Mouse (Mus musculus): Measurements from ENCODE around the gene Ccdc172.

The Ccdc172 gene

DNA sequence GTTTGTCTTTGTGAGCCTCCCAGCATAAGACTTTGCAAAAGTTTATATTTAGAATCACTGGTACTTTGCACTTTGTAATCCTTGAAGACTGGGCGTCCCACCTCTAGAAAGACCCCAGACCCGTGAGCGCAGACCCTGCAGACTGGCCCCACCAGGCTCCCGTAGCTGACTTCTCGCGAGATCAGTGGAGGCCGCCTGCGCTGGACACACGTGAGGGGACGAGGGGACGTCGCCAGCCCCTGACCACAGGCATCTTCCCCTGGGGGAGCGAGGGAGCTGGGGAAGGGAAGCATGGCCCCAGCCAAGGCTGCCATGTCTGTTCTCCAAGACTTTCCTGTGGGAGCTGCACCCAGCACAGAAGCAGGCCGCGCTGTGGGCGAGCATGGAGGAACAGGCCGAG is at the start of gene Ccdc172:
Gene Ccdc172 (plus strand): TSS at position 176 of the 400 bp plus-strand sequence.
- DNase-seq (ENCODE audit: low read depth) = no peak

DNA sequence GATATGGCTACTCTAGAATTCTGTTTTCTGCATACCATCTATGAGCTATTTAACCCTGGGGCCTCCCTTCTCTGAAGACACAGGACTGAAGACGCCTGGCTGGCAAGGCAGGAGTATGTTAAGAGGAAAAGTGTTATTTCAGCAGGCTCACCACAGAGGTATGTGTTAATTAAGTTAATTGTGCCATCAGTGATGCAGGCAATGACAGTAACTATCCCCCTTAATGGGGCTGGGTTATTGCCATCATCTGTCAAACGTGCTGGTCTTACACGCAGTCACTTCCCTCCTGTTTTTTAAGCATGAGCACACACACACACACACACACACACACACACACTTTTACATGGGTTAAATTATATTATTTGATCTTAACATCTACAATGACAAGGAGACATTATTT is 48.0 kb upstream of the Ccdc172 start:
- no peak for DNase-seq (ENCODE audit: low read depth)

DNA sequence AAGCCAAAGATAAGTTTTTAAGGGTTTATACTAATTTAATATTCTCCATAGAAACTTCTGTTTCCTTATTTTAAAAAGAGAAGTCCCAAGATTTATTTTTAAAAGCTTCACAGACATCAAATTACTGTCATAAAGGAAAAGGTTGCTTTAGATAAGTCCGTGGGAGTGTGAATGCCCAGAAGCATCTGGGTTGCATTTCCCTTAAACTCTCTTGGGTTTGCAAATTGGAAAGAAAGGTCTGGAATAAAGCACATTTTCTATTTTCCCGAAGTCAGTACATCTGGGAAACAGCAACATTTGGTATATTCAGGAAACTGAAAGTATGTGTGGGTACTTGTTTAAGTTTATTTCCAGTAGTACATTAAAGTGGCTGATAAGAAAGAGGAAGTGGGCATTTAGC is 43.5 kb upstream of the Ccdc172 start:
- DNase-seq (ENCODE audit: low read depth) = no peak

DNA sequence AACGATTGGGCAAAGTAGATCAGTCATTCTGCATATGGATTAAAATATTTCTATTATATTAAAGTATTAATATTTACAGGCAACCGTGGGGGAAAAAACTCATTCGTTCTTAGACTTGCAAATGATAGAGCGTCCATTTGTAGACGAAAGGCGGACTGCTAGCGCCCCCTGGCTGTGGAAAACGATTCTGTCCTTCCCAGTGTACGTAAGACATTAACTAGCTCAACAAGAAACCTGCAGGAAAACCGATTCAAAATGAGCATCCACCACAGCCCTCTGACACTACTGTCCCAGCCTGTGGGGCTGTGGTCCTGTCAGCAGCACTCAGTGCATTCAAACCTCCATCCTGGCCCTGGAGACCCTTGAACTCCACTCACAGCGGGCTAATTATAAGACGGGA is 42.4 kb upstream of the Ccdc172 start:
- DNase-seq (ENCODE audit: low read depth) = peak; percentile 80

DNA sequence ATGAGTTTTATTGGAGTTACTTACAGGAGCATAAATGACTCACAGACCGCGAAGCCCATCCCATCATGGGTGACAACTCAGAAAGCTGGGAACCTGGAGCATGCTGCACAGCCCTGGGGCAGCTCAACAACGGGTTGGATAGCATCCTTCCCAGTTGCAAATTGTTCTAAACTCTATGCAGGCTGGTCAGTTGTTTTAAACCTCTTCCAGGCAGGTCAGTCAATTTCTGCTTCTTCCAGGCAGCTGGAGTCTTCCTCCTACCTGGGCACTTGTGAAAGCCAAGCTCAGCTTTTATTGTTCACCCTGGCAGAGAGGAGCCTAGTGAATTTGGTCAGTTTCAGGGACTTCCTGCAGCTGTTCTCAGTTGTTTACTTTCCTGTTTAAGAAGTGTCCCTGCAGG is 37.5 kb upstream of the Ccdc172 start:
- no peak for DNase-seq (ENCODE audit: low read depth)

DNA sequence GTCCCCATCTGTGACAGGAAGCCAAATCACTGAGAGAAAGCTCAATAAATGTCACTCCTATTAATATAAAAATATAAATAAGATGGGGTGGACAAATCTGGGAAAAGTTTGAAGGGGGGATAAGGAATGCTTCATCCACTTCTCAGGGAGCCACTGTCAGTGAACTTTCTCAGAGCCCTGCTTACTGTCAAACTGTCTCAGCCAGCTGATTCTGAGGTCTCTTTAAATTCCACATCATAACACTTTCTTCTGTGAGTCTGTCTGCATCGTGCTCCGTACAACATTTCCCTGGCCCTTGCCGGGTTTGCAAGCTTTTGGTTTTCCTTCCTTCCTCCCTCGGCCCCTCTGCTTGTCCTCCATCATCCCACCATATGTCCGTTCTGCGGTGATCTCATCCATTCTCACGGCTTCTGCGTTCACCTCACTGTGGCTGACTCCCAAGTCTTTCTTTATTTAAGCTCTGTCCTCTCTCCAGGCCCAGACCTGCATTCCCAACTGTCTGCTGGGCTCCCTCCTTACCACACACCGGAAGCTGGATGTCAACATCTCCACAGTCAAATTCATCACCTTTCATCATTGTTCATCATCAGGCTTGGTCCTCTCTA is 29.3 kb upstream of the Ccdc172 start:
- no peak for DNase-seq (ENCODE audit: low read depth)

DNA sequence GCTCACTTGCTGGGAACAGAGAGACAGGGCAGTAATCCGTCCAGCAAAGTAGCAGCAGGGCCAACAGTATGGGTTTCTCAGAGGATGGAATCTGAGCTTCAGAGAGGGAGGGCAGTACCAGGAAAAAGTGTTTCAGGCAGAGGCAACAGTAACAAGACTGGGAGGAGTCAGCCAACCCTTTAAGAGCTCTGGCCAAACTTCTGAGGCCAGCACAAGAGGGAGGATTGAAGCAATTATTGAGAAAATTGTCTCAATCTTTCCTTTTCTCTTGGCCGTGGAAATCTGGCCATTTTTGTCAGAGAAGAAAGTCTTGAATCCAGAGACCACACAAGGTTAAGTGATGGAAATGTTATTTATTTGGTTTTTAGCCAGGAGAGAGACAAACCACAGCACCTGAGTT is 25.1 kb upstream of the Ccdc172 start:
- DNase-seq (ENCODE audit: low read depth) = no peak

DNA sequence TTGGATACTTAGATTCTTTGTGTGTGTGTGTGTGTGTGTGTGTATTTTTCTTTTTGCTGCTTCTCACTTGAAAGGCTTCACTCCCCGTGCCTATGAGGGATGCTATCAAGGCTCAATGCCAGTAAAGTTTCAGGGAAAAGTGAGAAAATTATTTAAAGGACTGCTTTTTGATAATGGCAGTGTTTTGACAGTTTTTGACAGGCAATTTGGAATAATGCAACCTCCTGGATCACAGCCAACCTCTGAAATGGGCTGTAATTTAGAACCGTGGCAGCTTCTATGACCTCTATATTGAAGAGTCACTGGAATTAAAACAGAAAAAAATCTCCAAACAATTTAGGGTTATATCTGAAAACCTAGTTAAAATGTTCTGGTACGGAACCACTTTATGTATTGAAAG is 14.7 kb upstream of the Ccdc172 start:
- no peak for DNase-seq (ENCODE audit: low read depth)

DNA sequence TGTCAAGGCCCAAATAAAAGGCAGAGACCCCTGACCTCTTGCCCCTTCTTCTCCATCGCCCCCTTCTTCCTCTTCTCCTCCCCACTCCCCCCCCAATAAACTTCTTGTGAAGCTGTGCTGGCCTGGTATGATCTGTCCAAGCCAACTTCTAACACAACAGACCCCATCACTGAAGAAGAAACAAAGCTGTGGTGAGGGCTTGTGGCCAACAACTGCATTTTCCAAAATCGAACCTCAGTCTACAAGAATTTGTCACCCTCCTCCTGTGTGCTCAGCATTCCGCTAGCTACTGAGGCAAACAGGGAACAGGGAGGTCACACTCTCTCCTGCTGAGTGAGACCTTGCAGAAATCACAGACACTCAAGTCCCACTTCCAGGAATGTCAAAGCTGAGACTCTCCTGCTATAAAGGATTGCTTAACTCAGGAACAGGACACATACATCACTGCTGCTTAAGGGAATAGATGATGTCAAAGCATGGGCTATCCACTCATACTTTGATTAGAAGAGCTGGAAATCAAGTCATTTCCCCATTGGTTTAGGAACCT is 12.3 kb upstream of the Ccdc172 start:
- DNase-seq (ENCODE audit: low read depth) = no peak

DNA sequence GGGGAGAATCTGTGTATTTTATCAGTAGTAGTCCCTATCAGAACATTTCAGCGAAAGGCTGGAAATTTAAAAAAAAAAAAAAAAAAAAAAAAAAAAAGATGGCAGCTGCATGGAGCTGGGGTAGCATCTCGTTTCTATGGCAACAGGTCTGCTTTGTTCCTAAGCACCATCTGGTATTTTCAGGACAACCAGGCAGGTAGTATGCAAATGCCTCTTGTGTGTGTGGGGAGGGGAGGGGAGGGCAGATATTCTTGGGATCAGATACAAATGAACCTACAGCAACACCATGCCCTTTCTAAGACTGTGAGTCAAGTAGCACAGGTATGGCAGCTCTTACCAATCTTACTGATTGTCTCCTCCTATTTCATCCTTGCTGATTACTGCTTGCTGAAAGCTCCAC is 11.7 kb upstream of the Ccdc172 start:
- DNase-seq (ENCODE audit: low read depth) = no peak

DNA sequence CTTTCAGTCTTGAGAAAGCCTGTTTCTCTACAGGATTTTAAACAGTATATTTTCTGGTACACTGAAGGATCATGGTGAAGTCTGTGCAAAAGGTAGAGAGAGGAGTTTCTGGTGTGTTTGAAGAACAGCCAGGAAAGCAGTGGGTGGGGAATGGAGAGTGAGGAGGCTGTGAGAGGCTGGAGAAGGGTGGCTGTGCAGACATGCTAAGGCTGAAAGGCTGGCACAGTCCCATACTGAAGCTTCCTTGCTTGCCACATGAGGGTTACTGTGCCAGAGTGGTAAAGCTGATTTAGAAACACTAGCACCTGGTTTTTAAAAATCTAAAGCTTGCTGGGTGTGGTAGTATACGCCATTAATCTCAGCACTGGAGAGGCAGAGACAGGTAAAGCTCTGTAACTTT is 9.9 kb downstream of the Ccdc172 start:
- DNase-seq (ENCODE audit: low read depth) = no peak

DNA sequence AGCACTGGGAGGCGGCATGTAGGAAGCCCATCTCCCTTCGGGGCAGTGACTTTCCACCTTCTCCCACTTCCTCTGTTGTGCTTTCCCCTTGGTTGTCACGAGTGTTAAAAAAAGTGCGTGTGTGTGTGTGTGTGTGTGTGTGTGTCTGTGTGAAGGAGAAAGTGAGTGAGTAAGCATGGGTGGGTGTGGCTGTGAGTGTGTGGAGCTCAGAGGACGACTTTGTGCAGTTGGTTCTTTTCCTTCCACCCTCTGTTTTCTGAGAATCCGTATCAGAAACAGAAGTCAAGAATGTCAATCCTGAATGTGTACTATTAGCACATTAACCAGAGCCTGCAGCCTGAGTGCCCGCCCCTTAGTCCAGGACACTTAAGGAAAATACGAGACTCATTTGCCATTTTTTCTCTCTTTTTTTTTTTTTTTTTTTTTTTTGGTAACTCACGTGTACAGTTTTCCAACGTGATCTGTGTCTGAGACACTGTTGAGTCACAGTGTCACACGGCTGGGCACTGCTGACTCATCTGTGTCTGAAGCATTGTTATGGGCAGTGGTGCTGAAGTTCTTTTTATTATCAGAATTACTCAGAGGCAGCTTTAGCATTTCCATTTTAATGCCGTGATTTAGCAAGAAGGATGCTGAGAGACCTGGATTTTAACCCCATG is 12.1 kb downstream of the Ccdc172 start:
- DNase-seq (ENCODE audit: low read depth) = no peak

DNA sequence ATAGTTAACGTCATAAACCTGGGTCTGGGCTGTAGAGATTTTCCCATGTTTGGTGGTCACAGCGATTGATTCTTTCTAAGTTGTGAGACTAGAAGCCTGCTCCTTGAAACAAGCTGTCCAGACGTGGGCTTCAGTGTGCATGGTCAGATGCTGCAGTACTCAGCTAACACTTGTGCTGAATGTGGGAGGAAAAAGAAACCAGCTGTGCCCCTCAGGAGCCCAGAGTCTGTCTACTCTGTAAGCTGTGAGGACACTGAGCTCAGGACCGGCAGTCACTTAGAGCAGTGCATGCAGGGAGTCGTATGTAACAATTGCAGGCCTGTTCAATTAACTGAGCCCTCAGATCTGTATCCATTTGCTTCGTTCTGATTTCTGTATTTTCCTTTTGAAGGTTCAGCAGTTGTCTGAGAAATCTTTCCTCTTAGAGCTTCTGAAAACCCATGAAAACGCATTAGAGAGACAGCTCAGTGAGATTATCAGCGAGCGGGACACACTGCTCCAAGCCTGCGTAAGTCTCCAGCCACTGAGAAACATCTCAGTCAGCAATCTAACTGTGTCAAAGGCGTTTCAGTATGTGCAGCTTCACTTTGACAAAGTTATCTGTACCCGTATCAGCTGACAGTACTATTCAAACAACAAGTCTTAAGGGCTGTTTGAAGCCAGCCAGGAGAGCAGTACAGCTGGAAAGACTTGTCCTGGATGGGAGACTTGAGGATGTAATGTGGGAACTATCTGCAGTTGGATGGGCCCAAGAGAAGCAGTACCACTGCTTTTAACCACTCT is 13.9 kb downstream of the Ccdc172 start:
- no peak for DNase-seq (ENCODE audit: low read depth)

DNA sequence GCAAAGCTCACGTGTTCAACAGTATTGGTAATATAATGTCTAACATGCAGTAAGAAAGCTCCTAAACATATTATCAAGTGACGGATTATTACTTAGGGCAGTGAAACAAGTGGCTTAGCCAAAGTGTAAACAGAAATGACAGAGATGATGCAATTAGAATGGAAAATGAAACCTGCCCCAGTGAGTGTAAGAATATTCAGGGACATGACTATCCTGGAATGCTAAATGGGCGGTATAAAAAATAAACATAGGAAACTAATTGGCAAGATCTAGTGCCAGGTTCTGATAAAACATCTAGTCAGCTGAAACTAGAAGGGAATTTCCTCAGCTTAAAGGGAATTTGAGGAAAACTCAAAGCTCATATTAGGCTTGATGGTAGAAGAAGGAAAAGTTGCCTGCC is 21.3 kb downstream of the Ccdc172 start:
- DNase-seq (ENCODE audit: low read depth) = no peak

DNA sequence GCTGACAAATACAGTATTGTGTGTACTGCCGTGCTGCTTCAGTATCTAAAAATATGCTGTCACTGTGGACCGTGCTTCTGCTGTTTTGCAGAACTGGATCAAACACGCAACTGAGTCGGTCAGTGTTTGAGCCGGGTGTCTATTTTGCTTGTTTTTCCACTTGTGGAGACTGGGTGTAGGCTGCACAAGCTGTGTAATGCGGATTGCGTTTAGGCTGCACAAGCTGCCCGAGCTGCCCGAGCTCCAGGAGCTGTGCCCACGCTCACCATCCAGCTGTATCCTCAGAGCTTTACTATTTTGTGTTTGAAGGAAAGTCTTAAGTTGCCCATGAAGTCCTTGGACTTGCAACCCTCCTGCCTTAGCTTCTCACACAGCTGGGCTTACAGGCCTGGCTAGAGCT is 24.9 kb downstream of the Ccdc172 start:
- no peak for DNase-seq (ENCODE audit: low read depth)

DNA sequence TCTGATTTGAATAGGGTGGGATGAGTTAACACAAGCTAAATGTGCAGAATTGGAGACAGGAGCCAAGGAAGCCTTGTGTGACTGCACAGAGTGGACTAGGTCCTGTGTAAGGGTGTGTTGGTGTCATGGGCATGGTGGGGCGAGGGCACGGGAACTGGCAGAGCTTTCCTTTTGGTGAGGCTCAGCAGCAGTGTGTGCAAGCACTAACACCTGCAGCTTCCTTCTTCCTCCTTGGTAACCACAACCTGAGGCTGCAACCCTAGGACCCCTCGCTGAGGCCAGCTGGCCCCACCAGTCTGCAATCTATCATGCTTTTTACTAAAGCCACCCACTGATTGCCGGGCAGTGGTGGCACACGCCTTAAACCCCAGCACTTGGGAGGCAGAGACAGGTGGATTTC is 28.6 kb downstream of the Ccdc172 start:
- DNase-seq (ENCODE audit: low read depth) = no peak

DNA sequence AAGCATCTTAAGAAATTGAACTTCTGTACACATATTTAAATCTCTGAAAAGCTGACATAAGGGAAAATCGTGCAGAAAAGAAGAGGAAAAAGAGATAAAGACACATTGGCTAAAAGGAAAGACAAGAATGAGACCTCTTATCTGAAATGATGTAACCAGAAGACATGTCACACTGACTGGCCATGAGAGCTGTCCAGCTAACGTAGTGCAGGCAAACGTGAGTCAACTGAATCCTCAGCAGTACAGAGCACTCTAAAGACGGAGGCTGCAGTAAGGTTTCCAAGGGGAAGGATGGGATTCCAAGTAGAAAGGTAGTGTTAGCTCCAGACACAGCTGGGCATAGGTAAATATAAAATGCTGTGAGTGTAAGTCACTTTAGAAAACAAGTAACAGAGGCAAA is 36.6 kb downstream of the Ccdc172 start:
- no peak for DNase-seq (ENCODE audit: low read depth)

DNA sequence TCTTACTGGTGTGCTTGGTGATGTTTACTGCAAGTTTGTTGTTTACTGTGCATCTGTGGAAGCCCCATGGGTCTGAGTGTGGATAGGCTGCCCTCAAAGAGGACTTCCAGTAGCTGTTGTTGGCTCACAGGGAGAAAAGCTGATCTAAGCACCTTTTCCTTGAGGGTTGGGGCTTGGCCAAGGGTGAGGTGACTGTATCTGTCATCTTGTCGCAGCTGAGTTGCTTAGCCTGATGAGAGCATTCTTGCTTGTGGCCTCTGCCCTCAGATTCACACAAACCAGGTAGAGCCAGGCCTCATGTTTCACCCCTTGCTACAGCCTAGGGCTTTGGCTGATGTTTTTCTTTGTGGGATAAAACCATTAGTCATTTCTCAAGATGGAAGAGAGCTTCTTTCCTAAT is 38.7 kb downstream of the Ccdc172 start:
- DNase-seq (ENCODE audit: low read depth) = no peak

DNA sequence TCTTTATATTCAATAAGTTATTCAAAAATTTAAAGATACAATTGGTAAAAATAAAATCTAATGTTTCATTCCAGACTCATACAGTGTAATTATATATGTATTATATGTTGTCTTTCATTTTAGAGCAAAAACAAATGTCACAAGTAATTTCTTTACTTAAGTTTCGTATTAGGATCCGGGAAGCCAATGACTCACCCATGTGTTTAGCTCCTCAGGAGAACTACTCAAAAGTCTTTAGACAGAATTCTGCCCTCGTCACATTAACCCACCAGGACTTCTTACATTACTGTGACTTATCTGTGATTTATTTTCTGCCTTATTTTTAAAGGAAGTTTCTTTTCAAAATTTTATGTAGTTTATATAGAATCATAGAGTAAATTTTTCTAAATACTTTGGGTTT is 39.1 kb downstream of the Ccdc172 start:
- no peak for DNase-seq (ENCODE audit: low read depth)

DNA sequence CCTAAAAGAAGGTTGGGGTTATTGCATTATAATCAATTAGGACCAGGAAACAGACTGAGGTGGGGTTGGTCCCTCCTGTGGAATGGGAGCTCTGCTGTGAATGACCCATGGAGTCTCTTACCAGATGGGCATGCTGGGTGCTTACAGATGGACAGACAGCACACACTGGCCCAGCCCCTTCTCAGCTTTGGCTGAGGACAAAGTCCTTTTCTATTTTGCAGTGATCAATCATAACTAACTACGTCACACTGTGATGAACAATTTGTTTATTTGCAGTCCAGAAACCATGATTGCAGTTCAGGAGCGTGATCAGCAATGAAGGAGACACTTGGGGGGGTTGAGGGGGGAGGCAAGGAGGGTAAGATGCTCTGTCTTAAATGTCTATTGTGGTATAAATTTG is 43.2 kb downstream of the Ccdc172 start:
- DNase-seq (ENCODE audit: low read depth) = no peak

DNA sequence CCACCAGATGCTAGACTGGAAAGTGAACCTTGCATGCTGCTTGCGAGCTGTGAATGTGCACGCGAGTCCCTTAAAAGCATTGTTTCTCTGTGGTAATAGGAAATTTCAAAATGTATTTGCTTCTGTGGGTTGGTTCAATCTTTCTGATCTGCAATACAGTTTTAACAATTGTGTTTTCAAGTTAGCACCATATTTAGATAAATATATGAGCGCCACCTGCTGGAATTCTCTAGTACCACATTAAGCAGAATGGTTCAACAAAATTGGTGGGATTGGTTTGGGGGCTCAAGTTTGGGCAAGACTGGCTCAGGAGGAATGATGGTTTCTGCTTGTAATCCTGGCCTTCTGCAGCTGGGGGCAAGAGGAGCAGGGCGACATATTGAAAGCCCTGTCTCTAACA is 46.6 kb downstream of the Ccdc172 start:
- DNase-seq (ENCODE audit: low read depth) = peak; percentile 40

DNA sequence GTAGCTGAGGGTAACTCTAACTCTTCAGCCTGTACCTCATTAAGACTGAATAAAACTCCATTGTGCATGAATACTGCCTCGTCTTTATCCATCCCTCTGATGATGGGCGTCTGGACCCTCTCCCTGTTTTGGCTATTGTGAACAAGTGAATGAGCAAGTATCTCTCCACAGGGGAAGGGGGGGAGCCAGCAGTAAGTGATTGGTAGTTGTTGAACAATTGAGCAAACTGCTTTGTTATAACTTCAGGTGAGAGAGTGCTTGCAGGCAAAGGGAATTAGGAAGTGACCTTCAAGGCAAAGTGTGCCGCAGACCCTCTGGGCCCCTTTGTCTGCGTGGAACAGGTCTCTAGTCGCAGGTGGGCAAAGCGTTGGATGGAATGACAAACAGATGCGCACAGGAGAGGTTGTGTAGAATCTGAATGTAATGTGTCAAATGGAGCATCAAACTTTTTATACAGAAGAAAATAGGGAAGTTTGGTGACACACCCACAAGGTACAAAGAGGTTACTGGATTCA is 50.6 kb downstream of the Ccdc172 start:
- DNase-seq (ENCODE audit: low read depth) = no peak

DNA sequence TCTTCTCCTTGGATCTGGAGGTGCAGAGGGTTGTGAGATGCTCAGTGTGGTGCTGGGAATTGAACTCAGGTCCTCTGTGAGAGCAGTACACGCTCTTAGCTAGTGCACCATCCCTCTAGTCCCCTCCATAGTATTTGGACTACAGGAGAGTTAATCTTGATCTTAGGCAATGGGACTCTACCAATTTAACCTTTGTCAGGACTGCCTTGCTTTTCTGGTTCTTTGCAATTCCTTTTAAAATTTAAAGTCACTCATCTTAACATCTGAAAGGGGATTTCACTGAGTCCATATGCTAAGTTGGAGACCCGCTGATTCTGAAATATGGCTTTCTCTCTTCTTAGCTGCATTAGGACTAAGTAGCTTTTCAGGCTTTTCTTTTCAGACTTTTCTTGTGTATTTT is 59.8 kb downstream of the Ccdc172 start:
- no peak for DNase-seq (ENCODE audit: low read depth)

Data from naive thymus-derived CD4-positive, alpha-beta T cell, adult 2 months (primary cell).